Comparison of ENCODE assay signal across 12 mouse cellular contexts in genomic region chr4:82267832-82268778, GRCm38 (mm10).
A peak's percentile ranks its signal among the peaks of the same experiment; 100 is the strongest.
DNase-seq lines count a peak whose midpoint lies in the region; ATAC-seq lines count a peak whose summit lies in the region.
"Had no signal": no experiment of that assay in that cellular context is flagged by ENCODE, and none has a peak within 500 bp of the region (broad histone marks: within the 10 kb centered on the region; RNA-seq: fewer than 3 reads in every experiment).

No protein-coding gene starts in this region.

- no peak overlapping the region for H3K4me3 ChIP-seq in embryonic facial prominence, embryonic 11.5 days (ENCODE audit: low read depth, low read length)
- no peak overlapping the region for H3K4me3 ChIP-seq in limb, embryonic 11.5 days (ENCODE audit: low read depth, low read length)
- H3K4me3 ChIP-seq: midbrain, embryonic 13.5 days had no signal

- no peak for ATAC-seq in embryonic facial prominence, embryonic 11.5 days (replicated peaks; ENCODE audit: insufficient number of reproducible peaks, low FRiP score, low TSS enrichment, low read depth)
- ATAC-seq in limb, embryonic 11.5 days (ENCODE audit: insufficient number of reproducible peaks, low FRiP score, low TSS enrichment, low read depth): 0 out of 2 replicates have a peak, but pooled peaks have one; percentile 70
- ATAC-seq: midbrain, embryonic 13.5 days; Patski had no signal

- 52% methylated on average over 14 of the region's 14 CpGs for WGBS in embryonic facial prominence, embryonic 11.5 days
- 32% methylated on average over 14 of the region's 14 CpGs for WGBS in limb, embryonic 11.5 days

- DNase-seq in heart, adult 11 months: peak; percentile 89
- DNase-seq in heart, adult 18-20 months: no peak
- peak; percentile 53 for DNase-seq in MN1 (ENCODE audit: low spot score)
- DNase-seq in embryonic facial prominence, embryonic 11.5 days (ENCODE audit: low spot score): peak; percentile 42
- DNase-seq in limb, embryonic 11.5 days (ENCODE audit: low spot score): peak; percentile 49
- no peak for DNase-seq in frontal cortex, postnatal 14 days (ENCODE audit: low spot score in 2 of 2)
- DNase-seq in spleen, adult 18-20 months: no peak
- DNase-seq: adrenal gland, adult 2 months; kidney, adult 18-20 months; right cerebral cortex, postnatal 14 days had no signal

- no peaks in the 10 kb centered on the region for H3K27me3 ChIP-seq in embryonic facial prominence, embryonic 11.5 days (ENCODE audit: control insufficient read depth, insufficient read depth, low read length)
- no peaks in the 10 kb centered on the region for H3K27me3 ChIP-seq in limb, embryonic 11.5 days (ENCODE audit: control insufficient read depth, insufficient read depth, low read length)
- H3K27me3 ChIP-seq: midbrain, embryonic 13.5 days; Patski had no signal

- no peak overlapping the region for H3K27ac ChIP-seq in embryonic facial prominence, embryonic 11.5 days (replicated peaks; ENCODE audit: low read depth, low read length)
- H3K27ac ChIP-seq in limb, embryonic 11.5 days (replicated peaks; ENCODE audit: low read depth, low read length): no peak overlapping the region
- H3K27ac ChIP-seq: midbrain, embryonic 13.5 days had no signal

- no peaks in the 10 kb centered on the region for H3K9me3 ChIP-seq in embryonic facial prominence, embryonic 11.5 days (replicated peaks; ENCODE audit: control insufficient read depth, low read length)
- no peaks in the 10 kb centered on the region for H3K9me3 ChIP-seq in limb, embryonic 11.5 days (ENCODE audit: control insufficient read depth, low read length)
- H3K9me3 ChIP-seq: midbrain, embryonic 13.5 days had no signal

- no peak overlapping the region for H3K9ac ChIP-seq in embryonic facial prominence, embryonic 11.5 days (replicated peaks; ENCODE audit: low read length)
- no peak overlapping the region for H3K9ac ChIP-seq in limb, embryonic 11.5 days (ENCODE audit: low read length)
- H3K9ac ChIP-seq: midbrain, embryonic 13.5 days had no signal

- peaks cover 2% of the 10 kb centered on the region; the same call in 1 of the 2 replicates for H3K4me1 ChIP-seq in embryonic facial prominence, embryonic 11.5 days (ENCODE audit: control insufficient read depth, insufficient read depth, low read length)
- peaks cover 15% of the 10 kb centered on the region for H3K4me1 ChIP-seq in limb, embryonic 11.5 days (ENCODE audit: control insufficient read depth, insufficient read depth, low read length)

- no peak overlapping the region for H3K4me2 ChIP-seq in embryonic facial prominence, embryonic 11.5 days (ENCODE audit: low read depth, low read length)
- no peak overlapping the region for H3K4me2 ChIP-seq in limb, embryonic 11.5 days (ENCODE audit: low read depth, severe bottlenecking)
- H3K4me2 ChIP-seq: midbrain, embryonic 13.5 days had no signal

- H3K36me3 ChIP-seq in embryonic facial prominence, embryonic 11.5 days (replicated peaks; ENCODE audit: control insufficient read depth, insufficient read depth, low read depth, low read length): no peaks in the 10 kb centered on the region
- H3K36me3 ChIP-seq in limb, embryonic 11.5 days (ENCODE audit: control insufficient read depth, insufficient read depth, low read length): no peaks in the 10 kb centered on the region
- H3K36me3 ChIP-seq: midbrain, embryonic 13.5 days had no signal

Comparison
In these comparisons a context has a peak if more than half of its experiments do, and no peak if none do; other contexts are left out.
1. DNase-seq: peak in heart, adult 11 months (single experiment), MN1 (single experiment), embryonic facial prominence, embryonic 11.5 days (single experiment) and limb, embryonic 11.5 days (single experiment); none in heart, adult 18-20 months (0 of 2), frontal cortex, postnatal 14 days (0 of 2) and spleen, adult 18-20 months (0 of 2).